Mouse (Mus musculus) ovary, postnatal 10 days (tissue): Measurements from ENCODE around the gene Zfp638.
"Not testable (repeated sequence)": the region's sequence is repeated elsewhere in the genome, so short reads cannot be mapped to it uniquely, and the experiment has no call there.

Experiments
- DNase-seq: peaks from one replicate; pipeline ENCODE4 v3.0.0; 2022; ENCODE audit warnings: low spot score

The Zfp638 gene

DNA sequence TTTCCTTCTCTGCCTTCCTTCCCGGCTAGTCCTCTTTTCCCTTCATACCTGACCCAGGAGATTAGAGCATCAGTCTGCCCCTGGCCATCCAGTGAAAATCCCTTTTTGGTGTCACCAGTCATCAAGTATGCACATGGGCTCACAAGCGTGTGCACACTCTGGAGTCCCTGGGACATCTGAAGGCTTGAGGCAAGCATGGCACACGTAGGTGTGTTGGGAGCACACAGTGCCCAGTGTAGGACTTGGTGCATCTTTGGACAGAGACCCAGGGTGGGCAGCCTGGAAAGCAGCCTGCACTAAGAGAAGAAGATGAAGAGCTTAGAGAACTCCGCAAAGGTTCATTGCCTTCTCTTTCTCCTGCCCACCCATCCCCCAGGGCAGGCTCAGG lies 143.0 kb downstream of the Zfp638 start:
- DNase-seq: no peak

DNA sequence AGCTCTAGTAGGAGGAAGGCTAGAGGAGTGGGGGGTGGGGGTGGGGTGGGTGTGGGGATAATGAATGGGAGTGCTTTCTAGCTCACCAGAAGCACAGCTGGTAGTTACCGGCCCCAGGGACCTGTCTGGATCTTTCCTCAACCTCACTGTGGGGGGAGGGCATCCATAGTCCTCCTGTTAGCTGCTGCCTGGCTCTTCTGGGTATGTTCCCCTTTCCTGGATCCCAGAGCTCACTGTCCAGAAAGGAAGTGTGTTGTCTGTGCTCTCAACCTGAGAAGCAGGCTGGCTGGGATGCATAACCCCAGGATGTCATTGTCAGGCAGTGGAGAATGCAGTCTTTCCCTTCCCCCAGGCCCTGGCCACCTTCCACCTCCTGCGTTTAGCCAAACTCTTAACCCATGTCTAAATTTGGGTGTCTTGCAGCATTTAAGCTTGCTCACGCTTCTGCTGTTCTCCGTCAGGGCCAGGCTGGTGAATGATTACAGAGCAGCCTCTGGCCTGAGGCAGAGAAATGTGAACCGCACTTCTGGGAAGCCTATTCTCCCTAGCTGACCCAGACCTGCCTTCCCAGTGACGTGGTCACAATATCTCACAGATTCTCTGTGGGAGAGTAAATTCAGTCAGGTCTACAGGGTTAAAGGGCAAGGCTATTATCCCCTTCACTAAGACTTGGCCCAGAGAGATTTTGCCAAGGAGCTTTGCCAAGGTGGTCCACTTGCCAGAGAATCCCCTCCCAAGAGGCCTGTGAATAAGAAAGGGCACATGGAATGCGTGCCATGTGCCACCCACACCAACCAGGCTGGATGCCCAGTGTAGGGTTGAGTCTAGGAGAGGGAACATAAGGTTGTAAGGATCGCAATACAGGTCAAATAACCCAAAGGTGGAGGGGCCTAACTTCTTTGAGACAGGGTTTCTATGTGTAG lies 143.7 kb downstream of the Zfp638 start:
- DNase-seq: no peak

GRCm38 (mm10) chr6:84014961-84015683 lies 148.2 kb downstream of the Zfp638 start:
- not testable (repeated sequence) for DNase-seq

- DNase-seq: no peak
These were observed 149.9 kb downstream of the Zfp638 start for GRCm38 (mm10) chr6:84016851-84017250.

DNA sequence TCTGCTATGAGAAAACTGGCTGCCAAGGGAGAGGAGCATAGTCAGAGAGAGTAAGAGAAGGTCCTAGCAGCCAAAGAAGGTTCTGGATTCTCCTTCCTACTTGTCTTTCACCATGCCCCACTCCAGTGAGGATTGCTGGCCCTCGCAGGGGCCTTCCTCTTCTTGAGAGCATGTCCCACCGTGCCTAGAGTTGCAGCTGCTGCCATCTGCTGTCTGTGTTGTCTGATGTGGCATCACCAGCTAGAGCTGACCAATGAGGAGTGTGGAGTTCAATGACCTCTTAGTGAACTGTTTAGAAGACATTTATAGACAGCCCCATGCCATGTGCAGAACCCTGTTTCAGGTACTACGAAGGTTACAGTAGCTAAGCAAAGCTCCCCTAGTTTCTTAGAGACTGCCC lies 150.5 kb downstream of the Zfp638 start:
- DNase-seq: no peak

GRCm38 (mm10) chr6:84018906-84019550 lies 152.1 kb downstream of the Zfp638 start:
- peak; percentile 14 for DNase-seq

GRCm38 (mm10) chr6:84020002-84020401 lies 153.1 kb downstream of the Zfp638 start:
- DNase-seq: no peak

DNA sequence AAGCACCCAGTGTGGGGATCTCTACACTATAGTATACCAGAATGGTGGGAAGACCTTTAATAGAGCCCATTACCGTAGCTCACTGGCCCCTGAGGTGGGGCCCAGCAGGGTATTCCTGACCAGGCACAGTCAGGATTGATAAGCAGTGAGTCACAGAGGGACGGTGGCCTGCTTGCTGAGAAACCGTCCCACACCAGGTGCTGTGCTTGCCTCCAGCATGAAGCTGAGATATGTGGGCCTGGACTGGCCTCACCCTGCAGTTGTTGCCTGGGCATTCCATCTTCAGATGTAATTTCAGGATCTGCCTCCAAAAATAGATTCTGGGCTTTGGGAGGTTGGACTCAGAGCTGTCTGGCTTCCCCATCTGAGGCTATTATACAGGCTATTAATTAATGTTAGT lies 155.1 kb downstream of the Zfp638 start:
- DNase-seq: no peak

DNA sequence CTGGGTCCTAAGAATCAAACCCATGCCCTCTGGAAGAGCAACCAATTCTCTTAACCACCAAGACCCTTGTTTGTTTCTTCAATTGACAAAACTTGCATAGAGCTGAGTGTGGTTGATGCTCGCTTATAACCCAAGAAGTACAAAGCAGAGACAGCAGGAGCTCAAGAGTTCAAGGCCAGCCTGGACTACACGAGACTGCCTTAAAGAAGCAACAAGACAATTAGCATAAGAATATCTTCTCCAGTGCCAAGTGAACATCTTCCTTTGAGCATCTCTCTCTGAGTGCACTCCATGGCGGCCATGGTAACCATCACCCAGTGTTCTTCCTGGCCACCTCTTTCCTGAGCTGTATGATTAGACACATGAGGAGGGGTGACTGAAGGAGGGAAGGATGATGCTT lies 158.7 kb downstream of the Zfp638 start:
- no peak for DNase-seq

- no peak for DNase-seq
These were observed 161.9 kb downstream of the Zfp638 start for GRCm38 (mm10) chr6:84028791-84029190.

DNA sequence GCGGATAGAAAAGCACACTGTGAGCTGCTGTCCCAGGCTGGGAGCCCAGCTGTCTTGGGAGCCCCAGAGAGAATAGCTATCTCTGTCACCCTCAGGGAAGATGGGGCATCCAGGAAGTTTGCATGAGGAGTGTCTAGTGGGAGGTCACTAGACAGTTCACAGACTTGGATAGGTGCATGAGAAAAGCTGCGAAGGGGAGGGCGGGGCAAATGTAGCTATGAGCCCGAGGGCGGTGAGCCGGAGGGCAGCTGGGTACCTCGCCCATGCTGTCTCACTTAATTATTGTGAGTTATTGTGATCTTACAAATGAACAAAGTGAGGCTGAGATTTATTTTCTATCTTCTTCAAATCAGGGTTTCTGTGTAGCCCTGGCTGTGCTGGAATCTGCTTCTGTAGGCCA lies 162.9 kb downstream of the Zfp638 start:
- no peak for DNase-seq

- DNase-seq: not testable (repeated sequence)
These were observed 165.6 kb downstream of the Zfp638 start for GRCm38 (mm10) chr6:84032516-84032915.
